Mouse (Mus musculus): Measurements from ENCODE around the gene Efna1. TPM values are rescaled to one million over a fixed set of nuclear protein-coding genes. Genes with fewer than 3 reads are reported as not detected.

Efna1 gene
- polyA plus RNA-seq, 1 experiment from 2014 or later: 8.3 TPM

GRCm38 (mm10) chr3:89231772-89232275 is 49.1 kb downstream of the Efna1 start:
- no peak overlapping the region for H3K27ac ChIP-seq (ENCODE audit: low read length)
- H3K4me3 ChIP-seq (replicated peaks; ENCODE audit: low read length): no peak overlapping the region
- H3K9ac ChIP-seq (replicated peaks; ENCODE audit: low read depth, low read length): no peak overlapping the region
- WGBS: 79% methylated on average over 16 of the region's 16 CpGs
- H3K27me3 ChIP-seq (replicated peaks; ENCODE audit: control insufficient read depth, insufficient read depth, low read length): no peaks in the 10 kb centered on the region
- H3K9me3 ChIP-seq (ENCODE audit: control insufficient read depth, low read length): no peaks in the 10 kb centered on the region
- peaks cover 10% of the 10 kb centered on the region for H3K36me3 ChIP-seq (ENCODE audit: control insufficient read depth, insufficient read depth)
- peaks cover 18% of the 10 kb centered on the region for H3K4me1 ChIP-seq (replicated peaks; ENCODE audit: control insufficient read depth, insufficient read depth, low read length)
- no peak overlapping the region for H3K4me2 ChIP-seq (ENCODE audit: low read length)
- no peak for ATAC-seq

- no peak overlapping the region for H3K9ac ChIP-seq (replicated peaks; ENCODE audit: low read depth, low read length)
- H3K36me3 ChIP-seq (ENCODE audit: control insufficient read depth, insufficient read depth): peaks cover 8% of the 10 kb centered on the region
- no peak overlapping the region for H3K4me2 ChIP-seq (ENCODE audit: low read length)
- WGBS: 78% methylated on average over 7 of the region's 7 CpGs
- no peak overlapping the region for H3K4me3 ChIP-seq (replicated peaks; ENCODE audit: low read length)
- no peak for ATAC-seq
- peaks cover 23% of the 10 kb centered on the region for H3K4me1 ChIP-seq (replicated peaks; ENCODE audit: control insufficient read depth, insufficient read depth, low read length)
- H3K9me3 ChIP-seq (ENCODE audit: control insufficient read depth, low read length): no peaks in the 10 kb centered on the region
- no peaks in the 10 kb centered on the region for H3K27me3 ChIP-seq (replicated peaks; ENCODE audit: control insufficient read depth, insufficient read depth, low read length)
- H3K27ac ChIP-seq (ENCODE audit: low read length): no peak overlapping the region
Observed at GRCm38 (mm10) chr3:89231345-89231744, 49.6 kb downstream of the Efna1 start.

GRCm38 (mm10) chr3:89230561-89230960 is 50.4 kb downstream of the Efna1 start:
- 83% methylated on average over 2 of the region's 2 CpGs for WGBS
- Histone ChIP-seq H3K27ac (ENCODE audit: low read length) (no peak overlapping the region), H3K36me3 (ENCODE audit: control insufficient read depth, insufficient read depth) (peaks cover 7% of the 10 kb centered on the region), H3K4me2 (ENCODE audit: low read length) (no peak overlapping the region), H3K27me3 (replicated peaks; ENCODE audit: control insufficient read depth, insufficient read depth, low read length) (no peaks in the 10 kb centered on the region), H3K4me1 (replicated peaks; ENCODE audit: control insufficient read depth, insufficient read depth, low read length) (peaks cover 31% of the 10 kb centered on the region), H3K9ac (replicated peaks; ENCODE audit: low read depth, low read length) (no peak overlapping the region), H3K4me3 (replicated peaks; ENCODE audit: low read length) (no peak overlapping the region), H3K9me3 (ENCODE audit: control insufficient read depth, low read length) (no peaks in the 10 kb centered on the region)
- ATAC-seq: no peak

GRCm38 (mm10) chr3:89229276-89229675 is 51.7 kb downstream of the Efna1 start:
- no peak overlapping the region for H3K27ac ChIP-seq (ENCODE audit: low read length)
- H3K27me3 ChIP-seq (replicated peaks; ENCODE audit: control insufficient read depth, insufficient read depth, low read length): no peaks in the 10 kb centered on the region
- H3K9ac ChIP-seq (replicated peaks; ENCODE audit: low read depth, low read length): no peak overlapping the region
- H3K4me3 ChIP-seq (replicated peaks; ENCODE audit: low read length): no peak overlapping the region
- H3K36me3 ChIP-seq (ENCODE audit: control insufficient read depth, insufficient read depth): 0 out of 2 replicates have a peak, but pooled peaks cover 2% of the 10 kb centered on the region
- H3K4me1 ChIP-seq (replicated peaks; ENCODE audit: control insufficient read depth, insufficient read depth, low read length): peaks cover 44% of the 10 kb centered on the region
- H3K9me3 ChIP-seq (ENCODE audit: control insufficient read depth, low read length): no peaks in the 10 kb centered on the region
- no peak for ATAC-seq
- H3K4me2 ChIP-seq (ENCODE audit: low read length): no peak overlapping the region
- 46% methylated on average over 4 of the region's 4 CpGs for WGBS

- peak within 1 kb of the TSS; percentile 89 for H3K27ac ChIP-seq (ENCODE audit: low read length)
- H3K9me3 ChIP-seq (ENCODE audit: control insufficient read depth, low read length): no peaks in the 10 kb centered on the region
- peak within 1 kb of the TSS; percentile 48 for H3K4me3 ChIP-seq (replicated peaks; ENCODE audit: low read length)
- H3K9ac ChIP-seq (replicated peaks; ENCODE audit: low read depth, low read length): peak within 1 kb of the TSS; percentile 58
- peaks cover 48% of the 10 kb centered on the region for H3K4me1 ChIP-seq (replicated peaks; ENCODE audit: control insufficient read depth, insufficient read depth, low read length)
- no peak for ATAC-seq
- peak within 1 kb of the TSS; percentile 71 for H3K4me2 ChIP-seq (ENCODE audit: low read length)
- H3K36me3 ChIP-seq (ENCODE audit: control insufficient read depth, insufficient read depth): 0 out of 2 replicates have a peak, but pooled peaks cover 2% of the 10 kb centered on the region
- 36% methylated on average over 10 of the region's 10 CpGs for WGBS
- no peaks in the 10 kb centered on the region for H3K27me3 ChIP-seq (replicated peaks; ENCODE audit: control insufficient read depth, insufficient read depth, low read length)
Observed at GRCm38 (mm10) chr3:89228836-89229235, 52.1 kb downstream of the Efna1 start, which contains the start of gene Muc1. Muc1 (plus strand) TSS chr3:89229057.

GRCm38 (mm10) chr3:89228180-89228549 is 52.8 kb downstream of the Efna1 start:
- Histone ChIP-seq H3K9me3 (ENCODE audit: control insufficient read depth, low read length) (no peaks in the 10 kb centered on the region), H3K4me2 (ENCODE audit: low read length) (peak overlapping the region; percentile 71), H3K9ac (replicated peaks; ENCODE audit: low read depth, low read length) (peak overlapping the region; percentile 58), H3K36me3 (ENCODE audit: control insufficient read depth, insufficient read depth) (no peaks in the 10 kb centered on the region), H3K27ac (ENCODE audit: low read length) (peak overlapping the region; percentile 89), H3K4me1 (replicated peaks; ENCODE audit: control insufficient read depth, insufficient read depth, low read length) (peaks cover 55% of the 10 kb centered on the region), H3K27me3 (replicated peaks; ENCODE audit: control insufficient read depth, insufficient read depth, low read length) (no peaks in the 10 kb centered on the region), H3K4me3 (replicated peaks; ENCODE audit: low read length) (peak overlapping the region; percentile 48)
- peak; percentile 36 for ATAC-seq
- under 1% methylated on average over 19 of the region's 20 CpGs for WGBS

GRCm38 (mm10) chr3:89227307-89228179 is 53.4 kb downstream of the Efna1 start:
- no peaks in the 10 kb centered on the region for H3K36me3 ChIP-seq (ENCODE audit: control insufficient read depth, insufficient read depth)
- H3K4me2 ChIP-seq (ENCODE audit: low read length): peak overlapping the region; percentile 71
- no peaks in the 10 kb centered on the region for H3K27me3 ChIP-seq (replicated peaks; ENCODE audit: control insufficient read depth, insufficient read depth, low read length)
- H3K4me3 ChIP-seq (replicated peaks; ENCODE audit: low read length): peak overlapping the region; percentile 48
- peak; percentile 87 for ATAC-seq
- peak overlapping the region; percentile 58 for H3K9ac ChIP-seq (replicated peaks; ENCODE audit: low read depth, low read length)
- no peaks in the 10 kb centered on the region for H3K9me3 ChIP-seq (ENCODE audit: control insufficient read depth, low read length)
- H3K27ac ChIP-seq (ENCODE audit: low read length): peak overlapping the region; percentile 89
- WGBS: under 1% methylated on average over 41 of the region's 41 CpGs
- peaks cover 55% of the 10 kb centered on the region for H3K4me1 ChIP-seq (replicated peaks; ENCODE audit: control insufficient read depth, insufficient read depth, low read length)

- H3K4me2 ChIP-seq (ENCODE audit: low read length): peak within 1 kb of the TSS; percentile 71
- H3K9ac ChIP-seq (replicated peaks; ENCODE audit: low read depth, low read length): peak within 1 kb of the TSS; percentile 58
- H3K27me3 ChIP-seq (replicated peaks; ENCODE audit: control insufficient read depth, insufficient read depth, low read length): no peaks in the 10 kb centered on the region
- H3K4me3 ChIP-seq (replicated peaks; ENCODE audit: low read length): peak within 1 kb of the TSS; percentile 48
- peak within 1 kb of the TSS; percentile 89 for H3K27ac ChIP-seq (ENCODE audit: low read length)
- H3K9me3 ChIP-seq (ENCODE audit: control insufficient read depth, low read length): no peaks in the 10 kb centered on the region
- no peaks in the 10 kb centered on the region for H3K36me3 ChIP-seq (ENCODE audit: control insufficient read depth, insufficient read depth)
- under 1% methylated on average over 21 of the region's 21 CpGs for WGBS
- peaks cover 55% of the 10 kb centered on the region for H3K4me1 ChIP-seq (replicated peaks; ENCODE audit: control insufficient read depth, insufficient read depth, low read length)
- ATAC-seq: no peak; the same call in 1 of the 2 replicates
Observed at GRCm38 (mm10) chr3:89226900-89227299, 54.0 kb downstream of the Efna1 start, which contains the start of gene Mtx1. Mtx1 (minus strand) TSS chr3:89227088.

GRCm38 (mm10) chr3:89226361-89226760 is 54.6 kb downstream of the Efna1 start:
- H3K4me2 ChIP-seq (ENCODE audit: low read length): peak overlapping the region; percentile 71
- H3K4me3 ChIP-seq (replicated peaks; ENCODE audit: low read length): peak overlapping the region; percentile 48
- H3K4me1 ChIP-seq (replicated peaks; ENCODE audit: control insufficient read depth, insufficient read depth, low read length): peaks cover 55% of the 10 kb centered on the region
- peak overlapping the region; percentile 89 for H3K27ac ChIP-seq (ENCODE audit: low read length)
- no peaks in the 10 kb centered on the region for H3K9me3 ChIP-seq (ENCODE audit: control insufficient read depth, low read length)
- H3K36me3 ChIP-seq (ENCODE audit: control insufficient read depth, insufficient read depth): no peaks in the 10 kb centered on the region
- no peaks in the 10 kb centered on the region for H3K27me3 ChIP-seq (replicated peaks; ENCODE audit: control insufficient read depth, insufficient read depth, low read length)
- peak overlapping the region; percentile 58 for H3K9ac ChIP-seq (replicated peaks; ENCODE audit: low read depth, low read length)
- no peak for ATAC-seq
- WGBS: 4% methylated on average over 11 of the region's 11 CpGs
